Mouse (Mus musculus) left cerebral cortex, postnatal 10 days (tissue): ENCODE data around the gene Slc22a16. TPM values are rescaled to one million over a fixed set of nuclear protein-coding genes. Genes with fewer than 3 reads are reported as not detected.

ENCODE experiments used
- DNase-seq, 2 experiments: peaks; one replicate each; pipeline ENCODE4 v3.0.0; 2021 to 2022; ENCODE audit warnings: low spot score in 2 of 2, mixed read lengths in 1 of 2; ENCODE audit errors: extremely low spot score in 1 of 2
- intact Hi-C: fragments of 180-260 bp; cut with DNase I; formaldehyde crosslinking; loops from one replicate; pipeline ENCODE4 v1.15.1; 2025
- total RNA-seq, 2 experiments: library from RNA; stranded (reverse); gene quantifications; 2 replicates each; pipeline ENCODE4 v1.2.3; 2021

Gene Slc22a16
- total RNA-seq, 2 experiments from 2014 or later: not detected

DNA sequence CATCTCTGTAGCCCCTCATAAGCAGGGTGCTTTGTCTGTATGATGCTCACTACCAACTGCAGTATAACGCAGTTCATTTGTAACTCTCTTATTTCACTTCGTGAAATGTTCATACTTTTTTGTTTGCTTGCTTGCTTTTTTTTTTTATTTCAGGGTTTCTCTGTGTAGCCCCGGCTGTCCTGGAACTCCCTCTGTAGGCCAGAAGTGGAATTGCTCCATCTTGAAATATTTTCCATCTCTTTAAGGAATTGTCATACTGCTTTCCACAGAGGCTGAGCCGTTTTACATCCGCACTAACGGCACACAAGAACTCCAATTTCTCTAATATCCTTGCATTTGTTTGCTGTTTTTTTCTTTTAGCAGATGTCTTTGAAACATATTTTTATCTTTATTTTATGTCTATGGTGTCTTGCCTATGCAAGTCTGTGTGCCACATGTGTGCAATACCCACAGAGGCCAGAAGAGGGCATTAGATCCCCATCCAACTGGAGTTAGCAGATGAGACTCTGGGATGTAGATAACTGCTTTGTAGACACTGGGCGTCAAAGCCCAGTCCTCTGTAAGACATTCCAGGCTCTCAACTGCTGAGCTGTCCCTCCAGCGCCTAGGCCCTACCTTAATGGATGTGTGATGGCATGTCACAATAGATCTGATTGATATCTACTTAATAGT, 13.6 kb downstream of the Slc22a16 start:
- intact Hi-C loops: no loop called here
- DNase-seq: peak in 1 of 2 experiments; percentile 35

DNA sequence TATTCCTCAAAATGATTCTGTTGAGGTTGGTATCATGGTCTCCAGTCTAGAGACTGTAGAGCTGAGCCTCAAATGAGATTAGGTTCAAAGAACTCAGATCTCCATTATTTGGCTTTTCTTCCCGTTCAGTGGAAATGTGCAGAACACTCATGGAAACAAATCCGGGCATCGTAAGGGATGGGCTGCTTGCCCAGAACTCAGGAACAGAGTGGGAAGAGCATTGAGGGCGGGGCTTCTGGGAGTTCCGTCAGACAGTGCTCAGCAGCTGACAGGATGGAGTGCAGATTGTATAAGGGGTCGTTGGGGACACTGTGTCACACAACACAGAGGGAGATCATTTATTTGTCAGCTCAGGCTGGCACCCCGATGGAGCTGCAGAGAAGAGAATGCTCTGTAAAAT, 22.1 kb downstream of the Slc22a16 start:
- intact Hi-C loops: no loop called here
- peak; percentile 34 to 49 for DNase-seq

DNA sequence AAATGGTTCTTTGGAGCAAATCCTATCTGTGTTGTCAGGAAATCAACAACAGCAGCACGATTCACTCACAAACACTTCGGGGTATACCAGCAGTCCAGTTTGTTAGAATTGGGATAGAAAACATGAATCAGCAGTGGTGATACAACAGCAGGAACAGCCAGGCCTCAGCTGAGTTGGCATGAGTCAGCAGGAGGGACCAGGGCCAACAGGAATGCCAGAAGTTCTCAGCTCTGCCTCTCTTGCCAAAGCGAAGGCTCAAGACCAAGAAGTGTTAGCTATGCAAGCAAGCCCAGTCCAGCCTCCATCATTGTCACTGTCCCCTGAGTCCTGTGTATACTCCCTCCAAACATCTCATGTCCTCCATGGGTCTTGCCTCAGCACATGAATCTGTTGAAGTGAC, 27.0 kb downstream of the Slc22a16 start:
- intact Hi-C loops: no loop called here
- no peak for DNase-seq

DNA sequence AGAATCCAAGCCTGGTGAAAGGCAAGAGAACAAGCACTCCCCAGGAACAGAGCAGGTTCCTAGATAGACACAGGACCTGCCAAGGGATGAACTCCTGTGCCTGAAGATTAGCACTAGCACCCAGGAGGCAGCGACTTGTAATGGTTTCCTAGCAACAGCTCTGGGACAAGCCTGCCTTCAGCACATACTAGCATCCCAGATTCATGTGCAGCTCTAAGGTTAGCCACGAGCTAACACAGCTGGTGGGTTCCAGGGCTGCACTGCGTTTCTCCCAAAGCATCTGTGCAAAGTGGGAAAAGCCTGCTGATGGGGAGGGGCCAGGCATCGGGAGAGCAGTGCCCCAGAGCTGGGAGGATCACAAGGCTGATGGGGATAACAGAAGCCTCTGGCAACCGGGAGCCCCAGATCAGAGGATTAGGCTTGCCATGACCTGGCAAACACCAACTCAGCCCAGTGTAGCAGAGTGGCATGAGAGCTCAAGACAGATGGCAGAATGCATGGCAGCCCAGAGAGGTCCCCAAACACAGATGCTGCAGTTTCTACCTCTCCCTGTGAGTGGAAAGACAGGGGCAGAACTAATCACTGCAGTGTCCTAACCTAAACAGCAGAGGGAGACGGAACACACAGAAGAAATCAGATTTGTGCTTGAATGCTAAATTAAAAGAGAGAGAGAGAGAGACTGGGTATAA, 34.7 kb downstream of the Slc22a16 start:
- intact Hi-C loops: no loop called here
- peak in 1 of 2 experiments; percentile 31 for DNase-seq

DNA sequence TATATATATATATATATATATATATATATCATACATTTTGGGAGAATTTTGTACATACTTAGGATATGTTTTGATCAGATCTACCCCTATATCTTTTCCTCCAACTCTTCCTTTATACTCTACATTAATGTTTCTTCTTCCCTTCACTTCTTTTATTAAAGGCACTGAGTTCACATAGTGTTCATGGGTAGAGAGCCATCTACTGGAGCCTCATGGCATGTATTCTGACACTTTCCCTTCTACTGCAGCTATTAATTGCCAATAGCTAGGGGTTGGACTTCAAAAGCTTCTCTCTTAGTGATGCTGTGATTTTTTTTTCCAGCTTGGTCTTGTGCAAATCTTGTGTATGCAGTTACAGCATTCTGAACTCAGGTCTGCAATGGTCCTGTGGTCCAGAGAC, 47.8 kb downstream of the Slc22a16 start:
- intact Hi-C loops: no loop called here
- DNase-seq: no peak

DNA sequence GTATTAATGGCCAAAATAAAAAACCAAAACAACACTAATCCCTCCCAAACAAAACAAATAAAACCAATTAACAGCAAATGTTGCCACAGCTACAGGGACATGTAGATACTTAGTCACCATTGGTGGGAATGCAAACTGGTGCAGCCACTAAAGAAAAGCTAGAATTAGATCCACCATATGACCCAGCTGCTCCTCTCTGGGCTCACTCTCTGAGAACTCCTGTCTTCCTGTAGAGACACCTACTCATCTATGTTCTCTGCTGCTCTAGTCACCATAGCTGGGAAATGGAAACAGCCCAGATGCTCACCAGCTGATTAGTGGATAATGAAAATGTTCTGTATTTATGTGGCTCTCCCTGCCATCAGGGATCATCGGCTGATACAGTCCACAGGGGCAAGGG, 49.6 kb downstream of the Slc22a16 start:
- intact Hi-C loops: no loop called here
- DNase-seq: no peak

DNA sequence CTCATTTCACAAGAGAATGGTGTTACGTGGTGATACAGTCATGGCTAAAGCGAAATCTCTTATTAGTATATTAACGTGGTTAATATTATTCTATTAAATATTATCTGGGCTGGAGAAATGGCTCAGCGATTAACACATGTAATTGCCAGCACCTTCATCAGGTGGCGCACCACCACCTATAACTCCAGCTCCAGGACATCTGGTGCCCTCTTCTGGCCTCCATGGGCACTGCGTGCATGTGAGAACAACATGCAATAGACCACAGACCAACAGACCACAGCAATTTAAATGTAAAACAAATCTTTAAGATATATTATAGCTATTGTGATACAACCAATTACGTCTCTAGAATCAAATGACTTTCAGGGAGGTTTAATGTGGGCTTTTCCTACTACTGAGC, 59.0 kb downstream of the Slc22a16 start:
- DNase-seq: peak in 1 of 2 experiments; percentile 61
- intact Hi-C loops: no loop called here

DNA sequence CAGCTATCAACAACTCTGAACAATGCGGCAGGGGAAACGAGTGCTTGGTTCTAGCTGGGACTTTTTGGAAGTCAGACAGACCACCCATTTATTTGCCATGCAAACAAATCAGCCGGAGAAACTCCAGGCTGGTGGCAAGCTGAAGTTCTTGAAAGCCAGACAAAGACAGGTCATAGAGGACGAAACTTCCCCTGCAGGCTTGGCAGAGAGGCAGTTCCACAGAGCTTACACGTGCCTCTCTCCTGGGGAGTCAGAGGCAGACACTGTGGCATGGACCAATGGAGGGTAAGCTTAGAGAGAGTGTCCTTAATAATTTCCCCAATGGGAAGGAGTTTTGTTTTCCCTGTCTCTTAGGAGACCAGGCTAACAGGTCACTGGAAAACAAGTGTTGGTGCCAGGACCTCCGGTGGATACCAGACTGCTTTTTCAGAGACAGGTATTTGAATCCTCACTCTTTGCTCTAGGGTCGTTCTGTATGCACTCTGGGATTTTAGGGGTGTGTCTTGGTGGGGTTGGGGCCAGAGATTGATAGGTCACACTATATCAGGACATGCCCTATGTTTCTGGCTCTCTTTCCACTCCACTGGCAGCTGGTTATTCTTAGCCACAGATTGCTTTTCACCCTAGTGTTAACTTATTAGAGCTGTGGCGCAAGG, 59.6 kb downstream of the Slc22a16 start, which contains the start of gene Ddo:
Gene Ddo (plus strand): TSS at position 356 of the 656 bp plus-strand sequence.
- intact Hi-C loops: no loop called here
- DNase-seq: no peak

DNA sequence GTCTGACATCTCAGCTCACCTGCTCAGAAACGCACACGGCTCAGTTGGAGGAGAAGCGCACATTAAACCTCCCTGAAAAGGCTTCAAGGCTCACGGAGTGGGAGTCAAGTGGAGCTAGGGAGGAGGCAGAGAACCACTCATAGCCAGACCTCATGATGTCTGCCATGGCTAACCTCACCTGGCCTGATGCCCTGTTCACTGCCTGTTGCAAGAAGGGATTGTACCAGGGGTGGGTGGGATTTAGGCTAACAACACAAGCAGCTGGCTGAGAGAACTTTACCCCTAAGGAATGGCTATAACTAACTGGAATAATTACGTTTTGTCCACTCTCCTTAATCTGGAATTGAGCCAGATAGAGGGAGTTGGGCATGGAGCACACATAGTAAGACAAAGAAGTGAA, 60.3 kb downstream of the Slc22a16 start:
- no peak for DNase-seq
- intact Hi-C loops: no loop called here

DNA sequence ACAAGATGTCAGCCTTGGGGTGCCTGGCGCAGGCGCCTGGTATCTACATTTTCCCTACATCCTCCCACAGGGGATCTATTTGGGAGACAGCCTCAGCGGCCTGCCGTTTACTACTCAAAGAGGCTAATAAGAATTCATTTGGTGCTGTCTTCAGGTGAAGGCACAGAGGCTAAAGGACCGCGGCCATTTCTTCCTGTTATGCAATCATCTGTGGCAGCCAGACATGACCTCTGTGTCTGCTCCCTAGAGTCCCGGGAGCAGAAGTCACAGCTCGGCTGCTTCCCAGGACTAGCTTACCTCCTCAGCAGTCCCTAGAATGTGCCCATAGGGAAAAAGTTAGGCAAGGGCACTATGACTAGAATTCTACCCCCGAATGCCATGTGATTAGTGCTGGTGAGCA, 60.8 kb downstream of the Slc22a16 start:
- no peak for DNase-seq
- intact Hi-C loops: no loop called here

DNA sequence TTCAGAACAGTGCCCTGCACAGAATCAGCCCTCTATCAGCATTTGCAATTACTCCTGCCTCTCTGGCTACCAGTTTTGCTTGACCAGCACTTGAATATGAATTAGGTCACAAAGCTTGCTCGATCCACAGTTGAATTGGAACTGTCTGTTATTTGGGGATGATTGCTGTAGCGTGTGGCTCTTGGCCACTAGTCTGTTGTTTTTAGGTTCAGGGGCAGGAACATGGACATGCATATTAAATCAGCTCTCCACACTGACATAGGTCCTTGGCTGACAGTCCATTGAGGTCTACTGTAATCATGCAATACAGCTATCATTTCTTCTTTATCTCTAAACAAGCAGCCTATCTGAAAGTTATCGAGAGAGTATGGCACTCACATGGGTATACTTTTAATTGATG, 62.0 kb downstream of the Slc22a16 start:
- intact Hi-C loops: no loop called here
- no peak for DNase-seq

DNA sequence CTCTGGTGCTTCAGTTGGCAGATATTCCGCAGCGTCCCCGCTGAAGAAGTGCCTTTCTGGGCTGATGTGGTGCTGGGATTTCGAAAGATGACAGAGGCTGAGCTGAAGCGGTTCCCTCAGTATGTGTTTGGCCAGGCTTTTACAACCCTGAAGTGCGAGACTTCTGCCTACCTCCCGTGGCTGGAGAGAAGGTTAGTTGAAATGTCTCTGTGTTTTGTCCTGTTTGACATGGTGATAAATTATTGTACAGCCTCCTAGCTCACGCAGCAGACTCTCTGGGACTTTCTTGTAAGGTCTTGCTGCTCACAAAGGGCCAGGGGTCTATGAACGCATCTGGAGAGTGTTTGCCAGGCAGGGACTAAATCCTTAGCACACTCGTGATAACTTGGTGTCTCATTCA, 67.2 kb downstream of the Slc22a16 start:
- no peak for DNase-seq
- intact Hi-C loops: no loop called here

DNA sequence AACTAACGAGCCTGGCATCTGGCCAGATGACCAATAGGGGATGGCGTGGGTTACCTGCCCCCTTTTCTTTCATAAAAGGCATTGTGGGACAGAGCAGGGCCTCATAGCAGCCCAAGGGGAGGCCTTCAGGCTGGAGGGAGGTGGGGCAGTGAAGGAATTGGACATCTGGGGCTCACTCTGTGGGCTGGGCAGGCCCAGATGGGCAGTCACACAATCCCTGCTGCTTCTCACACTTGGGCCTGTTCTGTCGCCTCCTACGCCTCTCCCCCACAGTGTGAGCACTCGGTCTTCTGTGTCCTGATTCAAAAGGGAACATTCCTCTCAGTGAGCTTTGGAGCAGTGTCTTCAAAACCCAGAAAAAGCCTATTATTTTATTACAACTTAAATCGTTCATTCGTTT, 68.1 kb downstream of the Slc22a16 start:
- intact Hi-C loops: no loop called here

DNA sequence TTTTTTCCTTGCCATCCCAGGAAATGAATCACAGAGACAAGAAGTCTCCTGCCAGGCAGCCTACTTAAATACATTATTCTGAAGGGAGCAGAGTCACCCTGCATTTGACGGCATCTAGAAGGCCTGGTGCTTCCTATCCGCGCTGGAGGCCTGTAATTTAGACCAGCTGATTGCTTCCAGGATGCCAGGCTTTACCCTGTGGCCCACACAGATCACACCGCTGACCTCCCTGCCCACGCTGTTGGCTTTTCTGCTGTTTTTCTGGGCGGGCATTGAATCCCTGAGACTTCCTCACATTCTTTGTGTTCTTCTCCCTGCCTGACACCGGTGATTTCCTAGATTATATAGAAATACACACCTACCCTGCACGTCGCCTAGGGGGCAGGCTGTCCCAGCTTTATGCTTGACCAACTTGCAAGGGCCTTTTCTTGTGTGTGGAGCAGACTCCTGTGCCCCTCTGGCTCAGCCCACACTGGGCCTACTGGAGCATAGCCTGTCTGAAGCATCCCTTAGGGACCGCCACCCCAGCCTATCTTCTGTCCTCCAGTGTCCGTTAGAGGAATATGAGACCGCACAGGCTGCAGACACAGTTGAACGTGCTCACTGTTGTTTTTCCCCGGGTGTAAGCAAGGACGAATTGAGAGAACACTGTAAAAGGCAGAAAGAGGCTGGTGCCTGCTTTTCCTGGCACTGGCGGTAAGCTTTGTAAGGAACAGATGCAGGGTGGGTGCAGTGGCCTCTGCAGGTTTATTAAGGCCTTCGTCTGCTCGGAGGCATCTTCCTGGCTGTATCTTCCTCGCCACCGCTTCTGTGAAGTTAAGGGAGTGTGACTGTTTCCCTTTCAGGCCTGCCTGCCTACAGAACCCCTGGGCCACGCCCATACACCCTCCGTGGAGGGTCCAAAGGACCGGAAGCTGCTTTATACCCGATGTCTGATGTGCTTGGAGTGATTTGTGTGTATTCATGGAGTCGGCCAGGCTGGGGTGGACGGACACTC, 69.0 kb downstream of the Slc22a16 start:
- intact Hi-C loops: no loop called here
- no peak for DNase-seq

More for the DNA sequence above, 68.1 kb downstream of the Slc22a16 start:
- peak; percentile 52 to 64 for DNase-seq

DNA sequence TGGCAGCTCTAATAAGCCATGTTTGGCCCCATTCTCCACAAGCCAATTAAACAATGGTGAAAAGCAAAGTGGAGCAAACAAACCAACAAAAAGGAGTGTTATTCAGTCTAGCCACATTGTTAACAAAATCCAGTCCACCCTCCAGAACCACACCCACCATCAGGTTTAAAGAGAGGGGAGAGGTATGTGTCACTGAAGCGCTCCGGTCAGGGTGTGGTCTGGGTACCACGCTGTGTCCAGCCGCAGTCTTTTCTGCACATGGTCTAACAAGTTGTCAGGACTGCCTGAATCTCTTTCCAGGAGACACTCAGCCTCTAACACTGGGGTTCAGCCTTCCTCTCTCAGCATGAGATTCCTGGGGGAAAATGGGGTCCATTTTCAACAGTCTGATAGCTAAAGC, 70.3 kb downstream of the Slc22a16 start:
- DNase-seq: no peak
- intact Hi-C loops: no loop called here

DNA sequence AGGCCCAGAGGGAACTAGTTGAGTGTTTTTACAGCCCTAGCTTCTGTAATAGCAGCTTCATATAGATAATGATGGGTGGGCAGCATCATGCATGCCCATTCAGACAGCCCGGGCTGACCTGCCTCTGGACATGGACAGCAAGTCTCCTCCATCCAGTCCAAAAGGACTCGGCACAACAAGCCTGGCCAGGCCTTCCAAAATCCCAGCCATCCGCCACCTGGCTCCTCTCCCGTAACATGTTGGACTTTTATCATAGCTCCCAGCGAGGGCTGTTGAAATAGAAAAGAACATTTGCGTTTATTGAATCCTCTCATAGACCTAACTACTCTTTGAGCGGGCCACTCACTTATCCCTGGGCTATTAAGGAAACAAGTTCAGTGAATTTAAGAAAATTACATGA, 71.8 kb downstream of the Slc22a16 start:
- intact Hi-C loops: no loop called here
- no peak for DNase-seq

DNA sequence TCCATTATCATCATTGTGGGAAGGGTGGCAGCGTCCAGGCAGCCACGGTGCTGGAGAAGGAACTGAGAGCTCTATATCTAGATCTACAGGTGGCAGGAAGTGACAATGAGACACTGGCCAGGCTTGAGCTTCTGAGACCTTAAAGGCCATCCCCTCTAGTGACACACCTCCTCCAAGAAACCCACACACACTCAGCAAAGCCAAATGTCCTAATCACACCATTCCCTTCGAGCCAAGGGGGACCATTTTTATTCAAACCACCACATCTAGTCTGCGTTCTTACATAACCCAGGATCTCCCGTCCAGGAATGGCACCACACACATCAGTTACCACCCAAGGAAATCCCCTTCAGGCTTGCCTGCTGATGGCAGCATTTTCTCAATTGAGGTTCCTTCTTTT, 73.0 kb downstream of the Slc22a16 start:
- DNase-seq: no peak
- intact Hi-C loops: no loop called here

DNA sequence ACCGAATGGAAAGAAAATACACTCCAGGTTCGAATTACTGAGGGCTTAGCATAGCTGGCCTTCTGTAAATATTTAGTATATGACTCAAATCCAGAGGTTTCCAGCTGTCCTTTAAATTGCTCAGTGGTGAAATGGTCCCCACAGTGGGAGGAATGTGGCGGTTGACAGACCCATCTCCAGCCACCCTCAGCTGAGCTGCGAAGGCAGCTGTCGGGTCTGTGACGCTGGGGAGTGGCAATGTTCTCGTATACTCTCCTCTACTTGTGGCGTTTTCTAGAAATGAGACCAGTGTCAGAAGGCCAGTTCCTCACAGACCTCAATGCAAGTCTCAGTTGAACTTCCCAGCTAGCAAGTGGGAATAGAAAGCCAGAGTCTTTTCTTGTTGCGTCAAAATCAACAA, 74.3 kb downstream of the Slc22a16 start:
- DNase-seq: no peak
- intact Hi-C loops: no loop called here

DNA sequence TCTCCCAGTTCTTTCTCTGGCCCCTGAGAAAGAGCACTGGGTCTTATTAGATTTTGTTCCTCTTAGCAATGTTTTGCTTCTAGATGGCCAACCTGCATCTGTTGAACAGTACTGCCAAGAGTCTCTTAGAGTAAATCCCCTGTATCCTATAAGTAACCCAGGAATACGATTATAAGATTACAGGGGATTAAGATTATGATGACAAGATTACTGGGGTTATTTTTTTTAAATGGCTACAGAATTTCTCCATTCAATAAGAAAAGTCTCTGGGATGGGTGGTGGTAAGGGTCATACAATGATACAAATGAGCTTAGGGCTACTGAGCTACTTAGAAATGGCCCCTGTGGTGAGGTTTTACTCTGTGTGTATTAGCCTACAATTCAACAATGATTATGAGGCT, 75.2 kb downstream of the Slc22a16 start:
- intact Hi-C loops: no loop called here
- no peak for DNase-seq
